Comparison of ENCODE assay signal across 26 mouse cellular contexts in the genomic region with DNA sequence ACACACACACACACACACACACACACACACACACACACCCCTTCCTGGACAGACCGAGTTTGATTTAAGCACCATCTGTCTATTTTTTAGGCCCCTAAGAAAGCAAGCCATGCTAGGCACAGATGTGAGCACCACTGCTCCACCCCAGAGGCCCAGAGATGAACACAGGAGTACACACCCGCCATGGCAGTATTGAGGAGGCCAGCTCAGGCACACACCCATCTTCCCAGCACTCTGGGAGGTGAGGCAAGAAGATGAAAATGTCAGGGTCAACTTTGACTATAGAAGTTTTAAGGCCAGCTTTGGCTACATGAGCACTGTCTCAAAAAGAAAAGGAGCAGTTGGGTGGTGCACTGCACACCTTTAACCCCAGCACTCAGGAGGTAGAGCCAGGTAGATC. TPM values are rescaled to one million over a fixed set of nuclear protein-coding genes. Genes with fewer than 3 reads are reported as not detected.
"Had no signal": no experiment of that assay in that cellular context is flagged by ENCODE, and none has a peak within 500 bp of the region (broad histone marks: within the 10 kb centered on the region; RNA-seq: fewer than 3 reads in every experiment).

No protein-coding gene starts in this region.

- ATAC-seq: hindbrain, postnatal 0 days; intestine, embryonic 16.5 days had no signal

- H3K9me3 ChIP-seq: heart, embryonic 13.5 days; heart, embryonic 15.5 days; hindbrain, embryonic 13.5 days; hindbrain, embryonic 15.5 days; kidney, embryonic 15.5 days; limb, embryonic 13.5 days; limb, embryonic 15.5 days had no signal

- H3K4me3 ChIP-seq: heart, adult 2 months; heart, embryonic 13.5 days; heart, embryonic 15.5 days; hindbrain, embryonic 13.5 days; hindbrain, embryonic 15.5 days; kidney, embryonic 15.5 days; limb, embryonic 13.5 days; limb, embryonic 15.5 days had no signal

- H3K4me1 ChIP-seq: hindbrain, embryonic 15.5 days had no signal

- H3K4me2 ChIP-seq: heart, embryonic 11.5 days; heart, embryonic 13.5 days; heart, embryonic 15.5 days; hindbrain, embryonic 13.5 days; hindbrain, embryonic 15.5 days; kidney, embryonic 15.5 days; limb, embryonic 13.5 days; limb, embryonic 15.5 days had no signal

- H3K9ac ChIP-seq: heart, embryonic 13.5 days; heart, embryonic 15.5 days; hindbrain, embryonic 13.5 days; hindbrain, embryonic 15.5 days; kidney, embryonic 15.5 days; limb, embryonic 13.5 days; limb, embryonic 15.5 days had no signal

- DNase-seq: gastrocnemius, postnatal 14 days; gastrocnemius, postnatal 36 days; heart, adult 11 months; heart, adult 2 months; heart, postnatal 14 days; heart, postnatal 36 days; kidney, adult 11 months; kidney, adult 2 months; kidney, adult 9 months; kidney, postnatal 14 days; kidney, postnatal 36 days; layer of hippocampus, adult 9-11 months; layer of hippocampus, postnatal 36 days; left cerebral cortex, postnatal 4 days had no signal

- H3K27ac ChIP-seq: heart, adult 2 months; heart, embryonic 13.5 days; heart, embryonic 15.5 days; hindbrain, embryonic 13.5 days; hindbrain, embryonic 15.5 days; hindbrain, postnatal 0 days; kidney, embryonic 15.5 days; kidney, postnatal 0 days; limb, embryonic 13.5 days; limb, embryonic 15.5 days had no signal

- H3K27me3 ChIP-seq: heart, embryonic 13.5 days; heart, embryonic 15.5 days; hindbrain, embryonic 13.5 days; hindbrain, embryonic 15.5 days; kidney, embryonic 15.5 days; limb, embryonic 15.5 days had no signal

RNA-seq across cellular contexts. Expression of gene Creb3l3, which starts 24.2 kb away (rescaled TPM):
- total RNA-seq: hematopoietic stem cell, adult 5-6 weeks had no signal
